Mouse (Mus musculus) hindbrain, embryonic 13.5 days (tissue): ENCODE results near the gene C87414. TPM values are rescaled to one million over a fixed set of nuclear protein-coding genes. Genes with fewer than 3 reads are reported as not detected.
"Not testable (repeated sequence)": the region's sequence is repeated elsewhere in the genome, so short reads cannot be mapped to it uniquely, and the experiment has no call there.

Source experiments
- ATAC-seq: fragments of 200-750 bp; cut with Nextera tagmentation; 2 replicates; pipeline ENCODE4 v1.8.0; 2017; ENCODE audit warnings: moderate TSS enrichment; ENCODE audit not compliant: low FRiP score
- H3K27ac ChIP-seq: fragments of 300-500 bp; sonication (generic); 2 replicates; pipeline ENCODE4 v1.5.1; 2015; ENCODE audit warnings: inconsistent platforms, mild to moderate bottlenecking, moderate library complexity
- H3K27me3 ChIP-seq: fragments of 300-500 bp; sonication (generic); 2 replicates; pipeline ENCODE4 v1.6.1; 2015; ENCODE audit warnings: mild to moderate bottlenecking, inconsistent platforms
- H3K36me3 ChIP-seq: fragments of 300-500 bp; sonication (generic); 2 replicates; pipeline ENCODE4 v1.6.1; 2015; ENCODE audit warnings: mild to moderate bottlenecking, inconsistent platforms
- H3K4me1 ChIP-seq: fragments of 300-500 bp; sonication (generic); replicated peaks from 2 replicates; pipeline ENCODE4 v1.6.1; 2015; ENCODE audit warnings: inconsistent platforms
- H3K4me2 ChIP-seq: fragments of 300-500 bp; sonication (generic); 2 replicates; pipeline ENCODE4 v1.6.1; 2015; ENCODE audit warnings: inconsistent platforms, mild to moderate bottlenecking, moderate library complexity
- H3K4me3 ChIP-seq: fragments of 300-500 bp; sonication (generic); 2 replicates; pipeline ENCODE4 v1.5.1; 2015; ENCODE audit warnings: mild to moderate bottlenecking, inconsistent platforms
- H3K9ac ChIP-seq: fragments of 300-500 bp; sonication (generic); 2 replicates; pipeline ENCODE4 v1.6.1; 2015; ENCODE audit warnings: mild to moderate bottlenecking, inconsistent platforms
- H3K9me3 ChIP-seq: fragments of 300-500 bp; sonication (generic); 2 replicates; pipeline ENCODE4 v1.6.1; 2016; ENCODE audit warnings: inconsistent platforms
- WGBS: fragments of 180-500 bp; shearing (Covaris S2); methylation state at CpG from one replicate; pipeline ENCODE4 v1.1.7; 2015; 5-methylcytosine and 5-hydroxymethylcytosine counted together
- polyA plus RNA-seq: library from polyadenylated mRNA; unstranded; fragments of >200 nt; fragmentation: Nextera tagmentation; extraction: Ambion mirVana; gene quantifications from 2 replicates; pipeline ENCODE4 v1.2.1, GENCODE M21; 2015

Gene C87414
- not detected in 2 replicates for polyA plus RNA-seq

DNA sequence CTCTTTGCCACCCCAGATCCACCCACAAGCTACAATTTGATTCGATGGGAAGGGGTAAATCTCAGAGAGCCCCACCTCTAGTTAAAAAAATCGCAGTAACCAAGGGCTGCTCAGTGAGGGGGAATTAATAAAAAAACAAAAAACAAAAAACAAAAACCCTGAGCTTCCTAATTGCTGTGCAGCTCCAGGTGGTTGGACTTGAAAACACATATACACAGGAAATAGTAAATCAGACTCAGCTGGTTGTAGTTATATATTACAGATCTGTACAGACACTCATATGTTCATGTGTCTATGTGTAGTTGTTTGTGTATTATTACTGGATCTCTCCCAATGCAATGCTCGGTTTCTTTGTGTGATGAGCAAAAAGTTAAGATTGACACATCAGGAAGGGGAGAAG, at the start of gene C87414:
C87414 (minus strand) TSS at position 101 of the 400 bp plus-strand sequence.
- WGBS, result 71% methylated on average over 1 of the region's 3 CpGs
- not testable (repeated sequence) for H3K4me1 ChIP-seq, H3K27me3 ChIP-seq, ATAC-seq, H3K9me3 ChIP-seq, H3K27ac ChIP-seq, H3K36me3 ChIP-seq, H3K4me2 ChIP-seq, H3K4me3 ChIP-seq, H3K9ac ChIP-seq

DNA sequence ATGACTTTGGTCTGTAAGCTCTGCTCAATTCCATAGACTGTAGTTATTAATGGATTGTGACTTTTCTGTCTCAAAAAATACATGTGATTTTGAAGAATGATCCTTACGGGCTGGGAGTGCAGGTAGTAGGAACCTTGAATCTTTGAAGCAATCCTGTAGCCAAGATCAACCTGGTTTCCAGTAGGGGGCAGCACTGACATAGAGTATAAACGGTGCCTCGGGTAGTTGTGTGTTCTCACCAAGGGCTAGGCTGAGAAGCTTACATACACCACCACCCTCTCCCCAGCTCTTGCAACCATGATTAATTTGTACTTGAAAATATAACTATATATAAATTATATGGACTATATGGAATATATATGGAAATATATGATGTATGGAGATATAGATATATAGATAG, 13.3 kb upstream of the C87414 start:
- not testable (repeated sequence) for H3K36me3 ChIP-seq, H3K27ac ChIP-seq, H3K4me2 ChIP-seq, H3K9ac ChIP-seq, H3K4me3 ChIP-seq, H3K27me3 ChIP-seq, H3K9me3 ChIP-seq, ATAC-seq, H3K4me1 ChIP-seq
- WGBS, result 74% methylated on average over 3 of the region's 3 CpGs

Other genes starting within 250 kb of the C87414 start
- not detected in 2 replicates for gene Gm16427, start 131.4 kb downstream of the C87414 start, polyA plus RNA-seq
- gene Gm7792, start 172.2 kb upstream of the C87414 start, polyA plus RNA-seq, result not detected in 2 replicates